Mouse (Mus musculus) ovary, postnatal 36 days (tissue): ENCODE measurements around the gene Lysmd4.

Source experiments
- DNase-seq: peaks from one replicate; pipeline ENCODE4 v3.0.0; 2022; ENCODE audit warnings: low spot score, mixed read lengths

Lysmd4 gene

DNA sequence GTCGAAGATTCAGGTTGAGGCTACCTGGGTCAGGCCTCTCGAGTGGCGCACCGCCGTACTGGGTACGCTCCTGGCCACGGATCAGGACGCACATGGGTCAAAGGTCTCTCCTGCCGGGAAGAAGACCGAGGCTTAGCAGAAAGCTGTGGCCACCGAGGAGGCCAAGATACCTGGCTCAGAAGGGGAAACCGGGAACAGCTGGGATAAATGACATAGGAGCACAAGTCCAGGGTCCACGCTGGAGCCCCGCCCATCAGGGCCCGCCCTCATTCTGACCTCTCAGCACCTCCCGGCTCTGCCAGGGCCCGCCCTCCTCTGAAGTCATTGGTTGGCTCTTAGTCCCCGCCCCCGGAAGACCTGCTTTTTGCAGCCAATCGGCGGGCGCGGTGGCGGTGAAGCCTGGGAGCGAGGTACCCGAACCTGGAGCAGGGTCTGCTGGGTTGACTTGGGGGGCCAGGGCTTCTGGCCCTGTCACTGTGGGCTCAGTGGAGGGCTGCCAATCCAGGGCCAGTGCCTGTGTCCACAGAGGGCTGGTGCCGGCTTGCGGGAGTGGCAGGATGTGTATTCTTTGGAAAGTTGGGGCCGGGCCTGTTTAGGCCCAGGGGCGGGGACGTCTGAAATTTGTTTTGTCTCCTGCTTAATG is at the start of gene Lysmd4:
Gene Lysmd4 (plus strand): TSS at position 325 of the 643 bp plus-strand sequence.
- DNase-seq, result peak; percentile 96

DNA sequence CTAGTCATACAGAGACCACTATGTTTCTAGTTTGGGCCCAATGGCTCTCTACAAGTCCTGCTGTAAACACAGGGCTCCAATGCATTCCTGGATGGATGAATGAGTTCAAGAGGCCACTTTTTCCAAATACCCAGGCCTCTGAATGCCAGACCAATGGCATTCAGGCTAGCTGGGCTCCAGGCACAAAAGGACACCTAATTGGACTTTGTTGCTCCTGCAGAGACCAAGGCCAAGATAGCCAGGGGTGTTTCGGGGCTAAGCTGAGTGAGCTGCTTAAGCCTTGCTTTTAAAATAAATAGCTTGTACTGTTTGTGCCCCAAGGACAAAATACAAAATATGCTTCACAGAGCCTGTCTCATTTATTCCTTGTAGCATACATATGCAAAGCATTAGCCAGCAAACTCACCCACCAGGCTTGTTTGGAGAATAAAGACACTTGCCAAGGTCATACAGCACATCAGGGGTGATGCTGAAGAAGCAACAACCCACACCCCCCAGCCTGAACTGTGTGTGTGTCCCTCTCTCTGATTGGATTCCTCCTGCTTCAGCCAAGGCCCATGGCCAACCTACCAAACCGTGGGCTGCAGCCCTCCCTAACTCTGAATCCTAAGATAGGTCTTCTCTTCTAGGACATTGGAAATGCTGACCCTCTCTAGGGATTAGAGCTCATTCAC is 48.7 kb upstream of the Lysmd4 start:
- DNase-seq, result peak; percentile 21

DNA sequence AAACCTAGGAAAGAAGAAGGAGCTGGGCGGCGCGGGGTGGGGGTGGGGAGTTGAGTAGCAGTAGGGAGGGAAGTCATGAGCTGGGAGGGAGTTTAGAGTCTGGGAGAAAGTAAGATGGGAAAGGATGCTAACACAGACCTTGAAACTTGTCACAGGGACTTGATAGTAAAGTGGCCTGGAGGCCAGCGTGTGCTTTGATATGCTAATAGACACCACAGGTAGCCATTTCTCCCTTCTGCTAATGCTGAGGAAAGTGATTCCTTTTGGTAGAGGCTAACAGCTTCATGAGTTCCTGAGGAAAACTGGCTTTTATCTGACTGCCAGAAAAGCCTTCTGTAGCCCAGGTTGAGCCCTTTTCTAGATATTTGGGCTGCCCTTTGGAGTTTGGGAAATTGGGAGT is 38.6 kb upstream of the Lysmd4 start:
- DNase-seq, result no peak

DNA sequence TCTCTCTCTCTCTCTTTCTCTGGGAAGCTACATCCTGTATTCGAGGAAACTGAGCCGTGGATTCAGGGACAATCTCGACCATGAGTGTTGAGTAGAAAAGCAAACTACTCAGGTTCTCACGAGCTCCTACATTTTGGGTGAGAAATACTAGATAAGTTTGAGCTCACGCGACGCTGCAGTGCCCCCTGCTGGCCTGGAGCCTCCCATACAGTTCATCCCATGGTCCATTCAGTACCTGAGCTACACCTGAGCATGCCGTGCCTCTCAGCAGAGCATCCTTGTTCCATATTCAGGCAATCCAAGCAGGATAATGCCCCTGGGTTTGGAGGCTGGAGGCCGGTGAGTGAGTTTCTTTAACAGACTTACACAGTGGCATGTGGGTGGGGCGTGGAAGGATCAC is 22.9 kb upstream of the Lysmd4 start:
- peak; percentile 66 for DNase-seq

DNA sequence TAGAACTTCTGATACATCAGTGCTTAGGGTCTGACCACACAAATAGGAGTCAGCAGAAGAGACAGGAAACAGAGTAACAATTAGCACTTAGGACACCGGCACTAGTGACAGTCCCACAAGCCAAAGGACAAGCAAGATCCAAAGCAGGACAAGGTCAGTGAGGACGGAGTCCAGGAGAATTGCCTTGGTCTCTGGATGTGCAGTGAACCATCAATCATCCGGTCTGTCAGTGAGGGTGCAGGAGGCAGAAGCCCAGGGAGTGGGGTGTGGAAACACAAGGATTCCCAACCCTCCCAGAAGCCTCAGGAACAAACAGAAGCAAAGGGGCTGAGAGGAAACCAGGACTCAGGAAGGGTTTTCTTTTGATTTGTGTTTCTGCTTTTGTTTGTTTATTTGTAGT is 18.7 kb upstream of the Lysmd4 start:
- DNase-seq, result no peak

DNA sequence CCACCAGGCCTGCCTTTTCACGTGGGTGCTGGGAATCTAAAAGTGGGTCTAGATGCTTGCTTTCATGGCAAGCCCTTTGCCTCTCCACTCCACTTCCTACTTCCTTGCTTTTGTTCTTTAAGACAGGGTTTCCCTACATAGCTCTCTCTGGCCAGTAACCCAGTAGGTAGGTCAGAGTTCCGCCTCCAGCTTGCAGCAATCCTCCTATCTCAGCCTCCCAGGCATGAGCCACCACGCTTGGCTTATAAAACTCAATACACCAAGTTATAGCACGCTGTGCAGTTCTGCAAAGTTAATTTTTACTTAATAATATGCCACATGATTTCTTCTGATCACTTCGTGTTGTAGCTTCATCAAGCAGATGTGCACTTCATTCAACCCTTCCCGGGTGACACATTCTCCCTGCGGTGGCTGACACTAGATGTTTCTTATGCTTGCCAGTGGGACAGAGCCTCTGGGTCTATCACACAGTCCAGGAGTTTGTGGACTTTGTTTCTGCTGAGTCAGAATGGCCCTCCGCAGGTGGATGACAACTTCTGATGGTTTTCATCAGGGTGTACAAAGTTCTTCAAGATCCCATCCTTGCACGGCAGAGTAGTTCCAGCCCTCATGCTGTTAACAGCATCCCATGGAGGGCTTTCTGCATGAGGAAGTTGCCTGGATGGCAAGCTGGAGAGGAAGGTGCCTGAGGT is 16.5 kb upstream of the Lysmd4 start:
- DNase-seq, result no peak

DNA sequence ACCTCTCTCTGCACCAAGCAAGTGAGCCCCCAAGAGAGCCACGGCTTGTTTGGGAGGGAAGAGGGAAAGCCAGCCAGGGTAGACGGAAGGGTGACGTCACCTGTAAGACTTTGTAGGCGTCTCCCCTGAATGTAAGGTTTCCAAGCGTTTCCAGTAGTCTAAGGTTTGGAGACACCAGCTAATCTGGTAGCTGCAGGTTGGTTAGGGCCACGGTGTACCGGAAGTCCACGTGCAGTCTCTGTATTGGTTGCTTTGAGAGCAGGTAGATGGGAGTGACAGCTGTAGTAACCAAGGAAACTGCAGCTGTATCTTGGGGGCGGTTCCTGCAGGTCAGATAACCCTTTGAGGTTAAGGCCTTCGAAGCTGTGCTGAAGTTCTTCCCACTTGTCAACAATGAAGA is 15.8 kb upstream of the Lysmd4 start:
- no peak for DNase-seq

DNA sequence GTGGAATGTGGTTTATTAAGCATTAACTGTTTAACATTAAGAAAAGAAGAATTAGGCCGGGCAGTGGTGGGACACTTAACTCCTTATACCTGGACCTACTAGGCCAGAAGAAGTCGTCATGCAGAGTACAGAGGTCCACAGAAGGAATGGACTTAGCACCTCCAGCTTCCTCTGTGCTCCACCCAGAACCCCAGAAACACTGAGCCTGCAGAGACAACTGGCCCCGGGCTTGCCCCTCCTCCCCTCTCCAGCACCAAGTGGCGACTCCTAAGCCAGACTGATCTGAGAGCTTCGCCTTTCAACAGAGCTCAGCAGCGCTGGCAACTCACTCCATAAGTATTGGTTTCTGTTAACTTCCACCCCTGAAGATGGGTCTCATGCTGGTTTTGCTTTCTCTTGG is 14.6 kb upstream of the Lysmd4 start:
- DNase-seq, result no peak

DNA sequence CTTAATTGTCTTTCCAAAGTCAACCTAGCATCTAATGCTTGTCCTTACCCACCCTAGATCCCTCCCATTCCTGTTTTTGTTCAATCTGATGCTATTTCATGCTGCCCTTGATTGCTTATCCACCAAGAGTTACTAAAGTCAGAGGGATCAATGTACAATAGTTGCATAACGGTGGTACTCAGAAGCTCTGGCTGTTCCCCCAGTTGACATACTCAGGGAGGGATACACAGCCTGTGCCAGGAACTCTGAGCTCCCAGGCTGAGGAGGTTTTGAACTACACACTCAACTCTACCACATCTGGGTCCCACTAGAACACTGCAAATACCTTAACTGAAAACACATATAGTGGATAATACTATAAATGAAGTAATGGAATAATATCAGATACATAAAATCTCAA is 14.0 kb upstream of the Lysmd4 start:
- no peak for DNase-seq

DNA sequence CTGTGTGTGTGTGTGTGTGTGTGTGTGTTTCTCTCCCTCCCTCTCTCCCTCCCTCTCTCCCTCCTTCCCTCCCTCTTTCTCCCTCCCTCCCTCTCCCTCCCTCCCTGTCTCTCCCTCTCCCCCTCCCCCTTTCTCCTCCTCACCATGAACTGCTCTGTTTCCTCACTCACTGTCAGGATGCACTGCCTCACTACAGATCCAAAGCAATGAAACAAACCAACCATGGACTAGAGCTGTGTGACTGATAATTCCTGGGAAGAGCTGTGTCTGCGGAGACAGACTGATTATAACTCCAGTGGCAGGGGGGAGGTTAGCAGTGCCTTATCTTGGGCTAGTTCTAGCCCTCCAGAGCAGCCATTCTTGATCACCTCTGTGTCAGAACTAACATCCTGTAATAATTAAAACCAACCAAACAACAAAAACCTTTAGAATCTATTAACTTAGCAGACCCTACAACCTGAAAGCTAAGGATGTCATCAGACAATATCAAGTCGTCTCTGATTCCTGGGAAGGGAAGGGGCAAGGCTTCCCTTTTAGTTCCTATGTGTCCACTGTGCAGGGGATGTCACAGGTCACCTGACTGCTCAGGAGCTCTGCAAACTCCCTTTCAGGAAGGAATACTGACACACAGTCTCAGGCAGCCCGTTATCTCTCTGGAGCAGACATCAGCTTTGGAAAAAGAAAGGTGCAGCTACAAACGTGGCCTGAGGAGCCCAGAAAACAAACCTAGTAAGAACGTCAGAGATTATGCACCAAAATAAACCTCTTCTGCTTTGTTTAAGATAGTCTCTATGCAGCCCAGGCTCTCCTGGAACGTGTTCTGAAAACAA is 12.1 kb upstream of the Lysmd4 start:
- DNase-seq, result no peak

DNA sequence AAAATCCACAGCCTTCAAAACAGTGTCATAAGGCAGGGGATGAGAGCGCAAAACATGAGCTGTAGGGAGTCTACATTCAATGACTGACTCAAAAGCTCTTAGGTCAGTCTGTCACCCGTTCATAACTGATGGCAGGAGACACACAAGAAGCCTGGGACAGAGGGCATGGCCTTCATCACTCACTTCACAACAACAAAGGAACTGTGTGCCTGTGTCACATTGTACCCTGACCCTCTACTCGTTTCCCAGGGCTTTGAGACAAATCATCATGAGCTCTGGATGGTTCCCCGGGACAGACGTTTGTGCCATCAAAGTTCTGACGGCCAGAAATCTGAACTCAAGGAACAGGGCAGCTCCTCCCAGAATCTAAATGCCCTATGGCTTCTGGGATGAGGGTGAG is 11.0 kb upstream of the Lysmd4 start:
- DNase-seq, result no peak

DNA sequence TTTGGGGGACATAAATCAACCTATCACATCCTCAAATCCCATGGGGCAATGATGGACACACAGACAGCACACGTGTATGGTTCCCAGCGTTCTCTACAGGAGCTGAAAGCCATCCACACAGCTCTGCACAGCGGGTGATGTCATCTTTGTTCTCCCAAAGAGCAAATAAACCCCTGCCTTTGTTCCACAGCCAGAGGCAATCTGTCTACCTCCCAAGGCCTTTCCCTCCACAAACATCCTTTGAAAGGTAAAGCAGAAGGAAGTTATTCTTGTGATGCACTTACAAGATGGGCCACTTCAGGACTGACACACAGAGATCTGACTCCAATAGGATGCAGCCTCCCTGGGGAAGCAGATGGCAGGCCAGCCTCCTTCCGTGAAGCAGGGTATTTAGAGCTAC is 10.4 kb upstream of the Lysmd4 start:
- DNase-seq, result no peak

DNA sequence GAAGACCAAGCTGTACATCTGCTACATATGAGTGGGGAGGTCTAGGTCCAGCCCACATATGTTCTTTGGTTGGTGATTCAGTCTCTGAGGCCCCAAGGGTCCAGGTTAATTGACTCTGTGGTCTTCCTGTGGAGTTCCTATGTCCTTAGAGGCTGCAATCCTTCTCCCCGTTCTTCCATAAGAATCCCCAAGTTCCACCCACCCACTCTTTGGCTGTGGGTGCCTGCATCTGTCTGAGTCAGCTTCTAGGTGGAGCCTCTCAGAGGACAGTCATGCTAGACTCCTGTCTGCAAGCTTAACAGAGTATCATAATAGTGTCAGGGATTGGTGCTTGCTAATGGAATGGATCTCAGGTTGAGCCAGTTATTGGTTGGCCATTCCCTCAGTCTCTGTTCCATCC is 8.8 kb upstream of the Lysmd4 start:
- DNase-seq, result no peak

DNA sequence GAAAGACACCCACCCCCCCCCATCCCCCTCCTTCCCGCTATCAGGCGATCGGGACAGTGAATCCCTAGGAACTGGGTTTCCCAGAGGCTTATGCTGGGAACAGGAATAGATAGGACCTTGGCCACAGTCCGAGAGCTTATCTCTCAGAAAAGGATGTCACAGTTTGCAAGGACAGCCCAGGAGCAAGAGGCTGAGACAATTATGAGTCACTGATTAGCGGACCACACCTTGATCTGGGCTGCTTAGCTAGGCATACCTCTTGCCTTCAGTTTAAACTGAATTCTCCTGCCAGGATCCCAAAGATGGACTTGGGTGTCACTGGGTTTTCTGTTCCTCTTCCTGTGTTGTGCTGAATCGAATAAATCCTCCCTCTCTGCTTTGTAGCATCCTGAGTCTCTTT is 6.0 kb upstream of the Lysmd4 start:
- no peak for DNase-seq

DNA sequence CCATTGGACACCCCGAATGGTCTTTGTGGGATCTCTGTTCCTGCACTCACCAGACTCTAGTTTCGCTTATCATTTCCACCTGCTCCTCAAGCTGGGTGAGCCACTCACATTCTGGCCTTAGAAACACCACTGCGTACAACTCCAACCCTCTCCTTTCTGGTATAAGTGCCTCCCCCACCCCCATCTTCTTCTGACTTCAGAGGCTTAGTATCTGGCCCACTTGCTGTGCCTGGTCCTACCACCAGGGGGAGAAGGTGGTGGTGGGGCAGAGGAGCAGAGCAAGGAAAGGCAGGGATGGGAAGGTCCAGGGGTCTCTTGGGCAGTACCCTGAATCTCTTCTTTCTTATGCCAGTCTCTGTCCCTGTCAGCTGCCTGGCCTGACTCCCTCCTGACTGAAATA is 5.3 kb upstream of the Lysmd4 start:
- DNase-seq, result peak; percentile 61

DNA sequence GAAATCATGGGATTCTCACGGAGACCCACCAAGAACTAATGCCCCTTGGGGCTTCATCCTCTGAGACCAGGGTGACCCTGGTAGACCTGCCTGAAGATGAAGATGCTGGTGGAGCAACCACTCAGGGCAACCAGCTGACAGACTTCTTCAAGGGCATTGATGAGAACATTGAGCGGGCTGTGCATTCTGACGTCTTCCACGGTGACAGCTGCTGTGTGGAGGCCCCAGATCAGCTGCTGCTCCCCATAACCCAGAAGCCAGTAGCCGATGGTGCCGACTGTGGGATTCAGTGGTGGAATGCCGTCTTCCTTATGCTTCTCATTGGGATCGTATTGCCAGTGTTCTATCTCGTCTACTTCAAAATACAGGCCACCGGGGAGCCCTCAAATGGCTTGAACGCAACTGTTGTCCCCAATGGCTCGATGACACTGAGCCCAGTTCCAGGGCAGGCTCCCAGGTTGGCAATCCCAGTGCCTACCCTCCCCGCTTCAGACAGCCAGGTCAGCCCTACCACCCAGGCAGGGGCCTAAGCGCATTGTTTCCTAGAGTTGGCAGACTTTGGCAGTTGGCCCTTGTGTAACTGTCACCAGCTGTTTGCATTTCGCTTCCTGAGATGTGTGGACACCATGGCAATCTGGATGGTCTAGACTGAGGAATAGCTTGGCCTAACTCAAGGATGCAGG is 3.7 kb downstream of the Lysmd4 start:
- no peak for DNase-seq

DNA sequence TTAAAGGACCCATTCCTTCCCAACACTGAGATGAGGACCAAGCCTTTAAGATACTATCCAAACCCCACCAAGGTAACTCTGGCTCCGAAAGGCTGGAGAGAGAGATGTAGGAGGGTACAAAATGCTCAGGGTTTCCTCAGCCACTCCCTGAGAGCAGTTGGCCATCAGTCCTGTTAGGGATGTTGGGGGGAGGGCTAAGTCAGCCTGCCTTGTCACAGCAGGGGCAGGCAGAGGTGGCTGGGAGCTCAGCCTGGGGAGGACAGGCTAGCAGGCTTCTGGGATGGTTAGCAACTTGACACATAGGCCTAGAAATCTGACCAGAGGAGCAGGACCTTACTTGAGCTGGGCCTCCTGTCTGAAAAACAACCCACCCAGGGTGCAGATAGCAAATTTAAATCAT is 5.2 kb downstream of the Lysmd4 start:
- no peak for DNase-seq

DNA sequence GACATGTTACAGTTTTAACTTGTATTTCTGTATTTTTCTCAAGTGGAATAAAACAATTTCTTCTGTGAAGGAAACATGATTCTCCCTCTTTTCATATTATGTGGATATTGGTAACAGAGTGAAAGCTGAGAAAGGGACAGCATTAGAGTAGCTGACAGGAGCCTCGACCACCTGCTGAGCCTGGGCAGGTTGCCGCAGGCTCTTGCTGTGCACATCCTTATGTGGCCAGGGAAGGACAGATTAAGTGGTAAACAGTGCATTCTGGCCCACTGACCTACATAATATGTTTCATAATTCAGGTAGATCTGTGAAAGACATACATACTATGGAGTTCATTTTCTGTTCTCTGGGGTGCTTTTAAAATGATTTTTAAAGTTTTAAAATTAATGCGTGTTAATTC is 6.0 kb downstream of the Lysmd4 start:
- DNase-seq, result no peak

DNA sequence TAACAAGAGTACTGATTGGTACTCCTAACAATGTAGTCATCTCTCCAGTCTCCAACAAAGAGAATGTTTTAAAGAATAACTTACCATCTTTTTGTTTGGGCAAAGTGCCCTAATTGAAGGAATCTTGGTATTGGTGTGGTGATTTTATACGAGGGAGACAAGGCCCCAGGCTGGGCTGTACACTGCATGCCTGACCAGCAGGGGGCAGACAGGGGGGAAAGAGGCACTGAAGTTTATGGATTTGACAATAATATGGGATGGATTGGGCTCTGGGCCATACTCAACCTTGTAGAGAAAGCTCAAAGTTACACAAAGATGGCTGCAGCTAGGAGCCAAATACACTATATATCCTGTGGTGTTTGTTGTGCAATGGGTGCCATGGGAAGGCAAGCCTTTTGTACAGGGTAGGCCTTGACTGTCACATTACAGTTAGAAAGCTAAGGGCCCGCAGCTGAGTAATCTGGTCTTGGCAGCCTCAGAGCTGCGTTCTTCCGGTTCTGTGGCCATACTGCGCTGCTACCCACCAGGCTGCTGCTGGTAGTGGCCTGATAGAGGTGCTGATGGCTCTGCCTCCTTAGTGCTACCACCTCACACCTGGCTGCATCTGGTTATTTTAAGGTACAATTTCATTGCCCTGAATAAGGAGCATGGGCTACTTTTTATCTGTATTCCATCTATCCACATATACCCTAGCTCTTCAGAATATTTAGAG is 6.7 kb downstream of the Lysmd4 start:
- peak; percentile 42 for DNase-seq

DNA sequence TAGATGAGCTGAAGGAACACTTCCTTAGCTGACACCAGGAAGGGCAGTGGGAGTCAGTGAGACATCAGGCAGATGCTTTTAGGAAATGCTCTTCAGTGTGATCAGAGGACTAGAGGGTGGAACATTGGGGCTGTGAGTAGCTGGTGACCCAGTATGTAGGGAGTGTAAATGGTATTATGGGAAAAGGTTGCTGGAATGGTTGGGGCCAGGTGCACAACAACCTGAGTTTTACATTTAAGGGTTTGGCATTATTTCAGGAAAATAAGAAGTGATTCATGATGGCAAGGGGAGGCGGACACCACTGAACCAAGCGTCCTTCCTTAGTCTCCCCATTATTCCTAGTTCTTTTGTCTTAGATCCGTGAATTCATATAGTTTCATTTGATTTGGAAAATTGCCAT is 7.4 kb downstream of the Lysmd4 start:
- DNase-seq, result no peak

DNA sequence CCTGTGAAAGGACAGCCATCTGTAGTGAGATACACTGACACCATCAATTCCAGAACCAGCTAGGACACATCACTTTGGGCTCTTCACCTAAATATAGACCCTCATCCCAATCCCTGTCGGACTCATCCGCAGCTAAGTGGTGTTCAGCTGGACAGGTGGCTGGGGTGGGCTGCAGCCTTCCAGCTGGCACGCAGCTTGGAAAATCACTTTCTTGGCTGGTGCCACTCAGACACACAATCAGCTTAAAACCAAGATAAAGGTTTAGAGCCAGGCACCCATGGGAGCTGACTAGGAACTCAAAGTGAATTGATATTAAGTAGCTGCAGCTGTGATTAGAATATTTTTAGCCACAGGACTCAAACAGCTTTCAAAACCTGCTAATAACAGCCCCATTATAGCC is 7.9 kb downstream of the Lysmd4 start:
- DNase-seq, result no peak
